Mouse (Mus musculus) bone marrow macrophage, adult 2 months (primary cell): ENCODE measurements at regions not wholly inside any gene's neighbourhood (a gene's known extent, or its start where the extent isn't known, plus 50 kb on each side); places are given as distances from the start of the nearest gene placed in this dataset.

ENCODE experiments used
- CTCF ChIP-seq: IDR thresholded peaks from 2 replicates; pipeline ENCODE4 v1.5.1; 2012; ENCODE audit warnings: low read depth, mild to moderate bottlenecking, low read length, moderate library complexity
- POLR2A ChIP-seq: IDR thresholded peaks from 2 replicates; pipeline ENCODE4 v1.6.1; 2012; ENCODE audit warnings: mild to moderate bottlenecking, low read depth, low read length, borderline replicate concordance

DNA sequence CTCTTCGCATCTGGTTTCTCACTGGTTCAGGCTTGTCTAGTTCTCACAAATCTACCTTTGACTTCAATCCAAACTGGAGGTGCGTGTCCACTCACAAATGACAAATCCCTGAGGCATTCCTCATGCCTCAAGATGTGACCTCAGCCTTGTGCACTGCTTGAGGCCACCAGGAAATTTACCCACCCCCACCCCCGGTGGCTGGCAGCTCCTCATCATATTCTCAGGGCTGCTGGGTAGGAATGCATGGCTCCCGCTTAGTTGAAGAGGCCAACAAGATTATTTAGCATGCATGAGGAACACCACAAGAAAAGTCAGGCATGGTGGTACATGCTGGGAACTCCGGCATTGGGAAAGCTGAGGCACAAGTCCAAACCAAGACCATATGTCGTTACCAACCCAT, 160.7 kb upstream of the Rhobtb1 start:
- TF ChIP-seq POLR2A (no peak), CTCF (no peak)
